Mouse (Mus musculus): ENCODE data around the gene Axin1.

Gene Axin1

DNA sequence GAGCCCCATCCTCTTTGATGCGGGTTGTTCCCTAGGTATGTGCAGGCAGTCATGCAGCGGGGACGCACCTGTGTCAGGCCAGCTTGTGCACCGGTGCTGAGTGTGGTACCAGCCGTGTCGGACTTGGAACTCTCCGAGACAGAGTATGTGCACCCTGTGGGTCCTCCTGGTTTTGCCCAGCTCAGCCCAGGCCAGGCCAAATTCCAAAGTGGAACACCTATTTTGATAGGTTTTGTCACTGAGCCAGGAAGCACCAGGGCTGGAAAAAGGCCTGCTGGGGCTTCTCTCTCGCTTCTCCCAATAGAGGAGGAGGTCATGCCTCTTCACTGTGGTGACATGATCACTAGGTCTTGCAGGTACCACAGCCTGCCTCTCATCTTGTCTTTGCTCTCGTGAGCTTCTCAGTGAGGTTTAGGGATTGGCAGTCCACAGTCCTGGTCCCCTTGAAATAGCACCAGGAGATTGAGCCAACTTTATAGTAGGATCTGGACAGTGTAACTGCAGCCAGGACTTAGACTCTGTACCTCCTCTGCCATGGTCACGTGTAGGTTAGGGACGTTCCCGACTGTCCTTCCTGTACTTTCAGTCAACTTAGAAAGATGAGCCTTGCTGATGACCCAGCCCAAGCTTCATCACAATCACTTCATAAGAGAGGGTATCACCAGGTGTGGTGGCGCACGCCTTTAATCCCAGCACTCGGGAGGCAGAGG, 54.1 kb downstream of the Axin1 start:
- DNase-seq, result peak; percentile 80

- DNase-seq, result no peak
Observed at GRCm38 (mm10) chr17:26198892-26199291, 60.4 kb downstream of the Axin1 start, which contains the start of gene Pdia2. Gene Pdia2 (minus strand): TSS chr17:26199087.

DNA sequence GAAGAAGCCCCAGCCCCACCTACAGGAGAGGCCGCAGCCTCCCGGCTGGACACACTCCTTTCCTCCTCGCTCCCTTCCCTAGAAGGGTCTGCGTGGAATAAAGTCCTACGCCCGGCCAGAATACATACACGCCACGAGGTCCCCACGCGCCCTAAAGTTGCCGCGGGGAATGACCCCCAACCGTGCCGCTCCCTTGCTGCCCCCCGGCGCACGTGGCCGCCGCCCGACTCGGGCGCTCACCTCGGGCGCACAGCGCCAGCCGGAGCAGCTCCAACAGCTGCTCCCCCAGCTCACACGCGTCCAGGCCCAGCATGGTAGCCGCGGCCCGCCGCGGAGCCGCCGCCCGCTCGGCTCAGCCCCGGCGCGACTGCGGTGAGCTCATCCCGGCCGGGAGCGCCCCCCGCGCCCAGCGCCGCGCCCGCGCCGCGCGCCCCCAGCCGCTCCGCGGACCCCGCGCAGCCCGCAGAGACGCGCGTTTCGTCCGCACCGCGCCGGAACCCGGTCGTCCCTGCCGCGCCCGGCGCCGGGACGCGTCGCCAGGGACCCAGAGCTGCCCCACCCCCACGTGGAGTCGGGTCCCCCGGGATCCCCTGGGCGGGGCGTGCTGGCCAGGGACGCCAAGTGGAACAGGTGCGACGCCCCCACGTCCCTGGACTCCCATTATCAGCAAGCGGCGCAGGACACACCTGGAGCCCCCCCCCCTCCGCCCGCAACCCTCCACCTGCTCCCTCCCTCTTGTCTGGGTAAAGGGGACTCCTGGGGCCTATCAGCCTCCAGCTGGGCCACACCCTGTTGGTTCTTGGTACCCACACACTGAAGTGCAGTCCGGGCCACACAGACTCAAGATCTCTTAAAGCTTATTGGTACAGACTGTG, 62.6 kb downstream of the Axin1 start:
- no peak for DNase-seq

GRCm38 (mm10) chr17:26201998-26202397, 63.5 kb downstream of the Axin1 start:
- peak; percentile 40 for DNase-seq

GRCm38 (mm10) chr17:26202737-26203136, 64.2 kb downstream of the Axin1 start, which contains the start of gene Rgs11:
Gene Rgs11 (plus strand): TSS chr17:26202951.
- DNase-seq, result no peak

DNA sequence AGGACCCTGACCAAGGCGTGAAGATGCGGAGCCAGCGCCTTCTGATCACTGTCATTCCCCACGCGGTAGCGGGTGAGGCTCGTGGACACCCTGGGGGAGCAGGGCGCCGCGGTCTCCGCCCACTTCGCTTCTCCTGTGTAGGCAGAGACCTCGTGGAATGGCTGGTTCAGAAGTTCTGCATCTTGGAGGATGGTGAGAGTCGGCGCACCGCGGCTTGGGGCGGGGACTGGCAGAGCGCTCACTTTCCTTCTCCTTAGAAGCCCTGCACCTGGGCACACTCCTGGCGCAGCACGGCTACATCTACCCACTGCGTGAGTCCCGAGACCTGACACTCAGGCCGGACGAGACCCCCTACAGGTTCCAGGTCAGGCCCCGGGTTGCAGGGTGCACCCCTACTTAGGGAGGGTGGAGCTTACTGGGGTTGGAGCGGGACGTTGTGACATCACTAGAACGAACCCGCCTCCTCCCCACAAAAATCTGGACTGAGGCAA, 64.9 kb downstream of the Axin1 start:
- peak; percentile 38 for DNase-seq

DNA sequence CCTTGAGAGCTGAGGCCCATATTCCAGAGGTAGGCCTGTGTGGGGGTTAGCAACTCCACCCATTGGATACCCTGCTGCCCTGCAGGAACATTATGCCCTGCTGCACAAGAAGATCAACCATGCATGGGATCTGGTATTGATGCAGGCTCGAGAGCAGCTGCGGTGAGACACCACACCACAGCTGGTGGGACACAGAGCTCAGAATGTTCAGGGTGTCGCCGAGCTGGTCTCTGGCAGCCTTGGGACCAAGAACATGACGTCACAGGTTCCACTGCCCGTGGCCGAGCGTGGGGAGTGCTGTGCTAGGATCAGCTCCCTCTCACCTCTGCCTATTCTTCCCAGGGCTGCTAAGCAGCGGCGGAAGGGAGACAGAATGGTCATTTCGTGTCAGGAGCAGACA, 66.3 kb downstream of the Axin1 start:
- DNase-seq, result no peak

GRCm38 (mm10) chr17:26206392-26206791, 67.9 kb downstream of the Axin1 start:
- no peak for DNase-seq

- no peak for DNase-seq
Observed at GRCm38 (mm10) chr17:26207686-26208085, 69.2 kb downstream of the Axin1 start, which contains the start of gene Arhgdig. Gene Arhgdig (minus strand): TSS chr17:26207786.

- no peak for DNase-seq
Observed at GRCm38 (mm10) chr17:26212241-26212640, 73.8 kb downstream of the Axin1 start.

GRCm38 (mm10) chr17:26212681-26213080, 74.2 kb downstream of the Axin1 start:
- DNase-seq, result peak; percentile 38

DNA sequence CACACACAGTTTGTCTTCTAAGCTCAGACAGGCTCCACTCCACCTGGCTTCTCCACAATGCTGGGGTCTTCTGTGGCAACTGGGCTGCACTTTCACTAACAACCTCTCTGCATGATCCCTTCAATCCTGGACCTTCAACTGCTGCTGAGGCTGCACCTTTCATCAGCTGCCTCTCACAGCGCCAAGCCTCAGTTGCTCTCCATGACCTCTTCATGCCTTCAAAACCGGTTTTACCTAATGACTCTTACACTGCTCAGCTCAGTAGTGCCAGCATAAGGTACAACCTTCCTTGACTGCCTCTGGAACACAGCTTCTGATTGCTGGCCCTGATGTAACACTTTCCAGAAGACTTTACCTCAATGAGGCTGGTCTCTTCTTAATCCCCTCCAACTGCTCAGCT, 83.0 kb downstream of the Axin1 start:
- DNase-seq, result peak; percentile 49

- peak; percentile 80 for DNase-seq
Observed at GRCm38 (mm10) chr17:26225150-26225549, 86.7 kb downstream of the Axin1 start.

GRCm38 (mm10) chr17:26229776-26230175, 91.3 kb downstream of the Axin1 start:
- DNase-seq, result no peak

- DNase-seq, result no peak
Observed at GRCm38 (mm10) chr17:26231156-26231555, 92.7 kb downstream of the Axin1 start.

- DNase-seq, result no peak
Observed at GRCm38 (mm10) chr17:26232863-26233262, 94.4 kb downstream of the Axin1 start.

DNA sequence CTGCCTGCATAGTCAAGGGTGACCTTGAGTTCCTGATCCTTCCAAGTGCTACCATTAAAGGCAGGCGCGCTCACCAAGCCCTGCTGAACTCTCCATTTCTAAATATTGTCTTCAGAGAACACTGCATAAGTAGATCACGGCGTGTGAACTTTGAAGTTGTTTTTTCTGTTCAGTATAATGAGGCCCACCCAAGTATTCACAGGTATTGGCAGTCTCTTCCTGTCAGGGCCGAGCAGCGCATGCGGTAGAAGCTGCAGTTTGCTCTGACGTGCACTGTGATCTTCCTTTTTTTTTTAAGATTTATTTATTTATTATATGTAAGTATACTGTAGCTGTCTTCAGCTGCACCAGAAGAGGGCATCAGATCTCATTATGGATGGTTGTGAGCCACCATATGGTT, 95.9 kb downstream of the Axin1 start:
- DNase-seq, result no peak

DNA sequence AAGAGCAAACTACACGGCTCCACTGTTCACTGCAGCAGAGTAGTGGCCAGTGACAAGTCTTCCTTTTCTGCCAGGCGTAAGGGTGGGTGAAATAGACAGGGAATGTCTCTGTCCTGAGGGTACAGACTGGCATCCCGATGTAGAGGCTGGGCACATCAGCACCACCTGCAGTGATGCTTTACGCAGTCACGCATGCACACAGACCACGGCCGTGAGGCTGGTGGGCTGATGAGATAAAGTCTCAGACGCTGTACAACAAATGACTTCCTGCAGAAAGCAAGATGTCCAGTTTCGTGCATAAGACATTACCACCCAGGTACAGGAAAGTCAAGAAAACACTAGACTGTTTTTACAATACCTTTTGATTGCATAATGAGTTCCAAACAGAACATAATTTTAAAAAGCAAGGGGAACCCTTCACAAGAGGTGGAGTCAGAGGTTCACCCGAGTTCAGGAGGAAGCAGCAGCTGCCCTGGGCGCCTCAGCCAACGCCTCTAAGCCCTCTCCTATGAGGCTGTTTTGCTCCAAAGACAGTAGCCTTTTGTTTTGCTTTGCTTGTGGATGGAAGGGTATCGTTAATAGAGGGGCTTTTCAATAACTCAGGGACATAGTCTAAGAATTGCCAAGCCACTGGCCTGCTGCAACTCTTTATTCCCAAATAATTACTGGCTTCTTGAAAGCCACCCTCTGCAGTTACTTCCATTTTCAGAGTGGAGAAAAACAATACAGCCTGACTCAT, 96.8 kb downstream of the Axin1 start:
- no peak for DNase-seq

- DNase-seq, result no peak
Observed at GRCm38 (mm10) chr17:26237667-26238066, 99.2 kb downstream of the Axin1 start.

DNA sequence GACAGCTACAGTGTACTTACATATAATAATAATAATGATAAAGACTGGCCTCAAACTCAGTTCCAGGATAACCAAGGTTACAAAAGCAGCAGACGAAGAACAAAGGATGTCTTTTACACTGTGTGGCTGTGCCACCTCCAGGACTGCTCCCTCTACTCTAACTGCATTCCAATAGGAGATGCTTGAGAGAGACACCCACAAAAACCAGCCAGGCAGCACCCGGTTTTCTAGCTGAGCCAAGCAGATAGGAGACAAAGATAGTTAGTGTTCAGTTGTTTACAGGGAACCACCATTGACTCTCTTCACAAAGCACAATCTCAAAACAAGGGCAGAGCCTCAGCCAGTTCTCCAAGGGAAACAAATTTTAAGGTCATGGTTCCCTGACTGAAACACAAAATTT, 101.1 kb downstream of the Axin1 start:
- DNase-seq, result no peak

DNA sequence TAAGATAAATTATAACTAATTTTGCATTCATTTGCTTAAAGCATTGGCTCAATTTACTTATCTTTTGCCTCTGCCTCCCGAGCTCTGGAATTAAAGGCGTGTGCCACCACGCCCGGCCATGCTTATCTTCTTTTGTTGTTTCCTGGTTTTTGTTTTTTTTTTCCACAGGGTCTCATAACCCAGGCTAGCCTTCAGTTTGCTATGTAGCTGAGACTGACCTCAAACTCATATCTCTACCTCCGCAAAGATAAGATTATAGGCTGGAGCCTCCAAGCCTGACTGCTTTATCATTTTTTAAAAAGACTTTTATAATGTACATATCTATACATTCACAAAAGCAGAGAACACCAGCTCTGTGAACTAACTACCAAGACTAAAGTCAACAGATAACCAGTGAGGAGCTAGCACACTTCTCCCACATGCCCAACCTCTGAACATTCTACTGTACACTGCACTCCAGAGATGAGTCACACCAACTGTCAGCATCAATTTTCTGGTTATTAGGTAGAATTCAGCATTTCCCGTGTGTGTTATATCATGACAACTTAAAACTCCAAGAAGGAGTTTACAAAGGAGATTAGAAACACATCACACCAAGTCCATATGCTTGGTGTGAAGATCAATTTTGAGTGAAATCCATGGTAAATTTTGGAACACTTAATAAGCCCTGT, 101.8 kb downstream of the Axin1 start:
- DNase-seq, result no peak

GRCm38 (mm10) chr17:26240990-26241389, 102.5 kb downstream of the Axin1 start:
- no peak for DNase-seq

Measured in kidney, adult 11 months (tissue).